Mouse (Mus musculus) thymus, adult 2 months (tissue): ENCODE data around the gene Cntrl. TPM values are rescaled to one million over a fixed set of nuclear protein-coding genes. Genes with fewer than 3 reads are reported as not detected.

Experiments
- DNase-seq: peaks from one replicate; pipeline ENCODE4 v3.0.0; 2021
- H3K27ac ChIP-seq: fragments of 200-500 bp; 2 replicates; pipeline ENCODE4 v1.5.1; 2012; ENCODE audit warnings: low read length, control low read depth; ENCODE audit not compliant: control insufficient read depth, insufficient read depth
- H3K27me3 ChIP-seq: fragments of 200-500 bp; 2 replicates; pipeline ENCODE4 v1.6.1; 2012; ENCODE audit warnings: mild to moderate bottlenecking, low read length, moderate library complexity, mixed read lengths; ENCODE audit not compliant: control insufficient read depth, insufficient read depth
- H3K36me3 ChIP-seq: fragments of 200-500 bp; 2 replicates; pipeline ENCODE4 v1.6.1; 2012; ENCODE audit warnings: mild to moderate bottlenecking, low read length, moderate library complexity; ENCODE audit not compliant: control insufficient read depth, insufficient read depth
- H3K4me1 ChIP-seq: fragments of 200-500 bp; replicated peaks from 2 replicates; pipeline ENCODE4 v1.6.1; 2012; ENCODE audit warnings: low read length; ENCODE audit not compliant: control insufficient read depth, insufficient read depth
- H3K4me3 ChIP-seq: fragments of 200-500 bp; 2 replicates; pipeline ENCODE4 v1.5.1; 2012; ENCODE audit warnings: mild to moderate bottlenecking, low read length, control low read depth, moderate library complexity; ENCODE audit not compliant: control insufficient read depth, insufficient read depth
- CTCF ChIP-seq: fragments of 200-500 bp; IDR thresholded peaks from 2 replicates; pipeline ENCODE4 v1.5.1; 2012; ENCODE audit warnings: mild to moderate bottlenecking, control low read depth, low read length, moderate library complexity, borderline replicate concordance; ENCODE audit not compliant: control insufficient read depth, poor library complexity, insufficient read depth; ENCODE audit errors: extremely low read depth
- POLR2A ChIP-seq: fragments of 200-500 bp; IDR thresholded peaks from 2 replicates; pipeline ENCODE4 v1.6.1; 2012; ENCODE audit warnings: mild to moderate bottlenecking, low read length, control low read depth, moderate library complexity; ENCODE audit not compliant: control insufficient read depth, poor library complexity, insufficient read depth; ENCODE audit errors: extremely low read depth
- WGBS: fragments of 180-500 bp; shearing (Covaris S2); methylation state at CpG from one replicate; pipeline ENCODE4 v1.1.7; 2018; 5-methylcytosine and 5-hydroxymethylcytosine counted together
- polyA plus RNA-seq: library from polyadenylated mRNA; depleted of rRNA; stranded (reverse); fragments of >200 nt; gene quantifications from 2 replicates; pipeline ENCODE4 v1.2.3, GENCODE M21; 2012

Gene Cntrl
- polyA plus RNA-seq, 1 experiment, result 45.2 TPM

DNA sequence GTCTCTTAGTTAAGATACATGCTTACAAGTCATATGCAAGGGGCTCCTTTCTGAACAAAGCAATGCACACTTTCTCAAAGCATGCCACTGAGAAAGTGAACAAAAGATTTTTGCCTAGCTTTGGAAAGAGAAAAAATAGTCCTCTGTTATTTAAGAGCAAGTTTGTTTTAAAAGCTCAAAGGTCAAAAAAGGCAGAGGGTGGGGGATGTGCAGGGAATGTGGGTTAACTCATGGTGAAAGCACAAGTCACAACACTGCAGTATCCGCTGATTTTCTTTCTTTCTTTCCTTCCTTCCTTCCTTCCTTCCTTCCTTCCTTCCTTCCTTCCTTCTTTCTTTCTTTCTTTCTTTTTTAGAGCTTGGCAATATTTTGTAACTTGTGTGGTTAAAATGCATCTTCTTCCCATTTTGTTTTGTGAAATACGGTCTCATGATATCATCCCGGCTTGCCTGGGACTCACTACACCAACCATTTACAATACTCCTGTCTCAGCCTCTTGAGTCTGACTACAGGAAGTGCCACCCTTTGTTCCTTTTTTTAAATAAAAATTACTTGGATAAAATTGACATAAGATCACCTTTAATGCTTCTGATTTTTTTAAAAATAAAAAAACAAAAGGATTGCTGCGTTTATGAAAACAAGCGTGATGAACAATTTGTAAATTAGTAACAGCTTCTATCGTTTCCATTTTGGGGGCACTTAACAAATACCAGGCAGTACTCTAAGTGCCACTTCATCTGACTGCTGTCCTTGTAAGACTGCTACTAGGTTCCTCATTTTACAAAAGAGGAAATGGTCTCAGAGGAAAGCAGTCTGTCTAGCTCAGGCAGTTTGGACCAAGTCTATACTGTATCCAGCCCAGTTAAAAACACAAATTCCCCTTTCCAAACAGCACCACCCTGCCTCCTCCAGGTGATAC lies 86.6 kb downstream of the Cntrl start:
- Histone ChIP-seq H3K36me3 (peaks cover 13% of the 10 kb centered on the region), H3K4me1 (0 out of 2 replicates have a peak, but pooled peaks cover 2% of the 10 kb centered on the region), H3K27ac (no peak overlapping the region), H3K4me3 (no peak overlapping the region), H3K27me3 (no peaks in the 10 kb centered on the region)
- DNase-seq, result no peak
- TF ChIP-seq POLR2A, result no peak
- no peak for TF ChIP-seq CTCF
- 21% methylated on average over 6 of the region's 6 CpGs for WGBS

DNA sequence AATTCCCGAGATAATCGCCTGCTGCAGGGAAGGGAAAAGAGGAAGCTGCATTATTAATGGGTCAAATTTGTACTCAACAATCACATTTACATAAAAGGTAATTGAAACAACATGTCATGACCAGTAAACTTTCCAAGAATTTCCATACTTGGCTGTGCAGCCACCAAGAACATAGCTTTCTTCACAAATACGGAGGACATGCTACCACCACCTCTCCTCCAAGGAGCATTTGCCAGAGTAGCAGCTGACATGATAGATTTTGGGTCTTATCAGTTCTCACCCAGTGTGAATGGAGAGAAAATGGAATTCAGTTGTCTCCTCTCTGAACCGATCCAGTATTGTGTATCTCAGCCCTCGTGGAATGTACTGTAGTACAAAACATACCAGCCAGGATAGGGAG lies 90.2 kb downstream of the Cntrl start:
- no peak for DNase-seq
- TF ChIP-seq CTCF (no peak), POLR2A (no peak)
- WGBS, result 5% methylated on average over 5 of the region's 5 CpGs
- Histone ChIP-seq H3K27me3 (no peaks in the 10 kb centered on the region), H3K27ac (no peak overlapping the region), H3K36me3 (no peaks in the 10 kb centered on the region), H3K4me1 (peaks cover 4% of the 10 kb centered on the region; the same call in 1 of the 2 replicates), H3K4me3 (peak overlapping the region; percentile 90)

DNA sequence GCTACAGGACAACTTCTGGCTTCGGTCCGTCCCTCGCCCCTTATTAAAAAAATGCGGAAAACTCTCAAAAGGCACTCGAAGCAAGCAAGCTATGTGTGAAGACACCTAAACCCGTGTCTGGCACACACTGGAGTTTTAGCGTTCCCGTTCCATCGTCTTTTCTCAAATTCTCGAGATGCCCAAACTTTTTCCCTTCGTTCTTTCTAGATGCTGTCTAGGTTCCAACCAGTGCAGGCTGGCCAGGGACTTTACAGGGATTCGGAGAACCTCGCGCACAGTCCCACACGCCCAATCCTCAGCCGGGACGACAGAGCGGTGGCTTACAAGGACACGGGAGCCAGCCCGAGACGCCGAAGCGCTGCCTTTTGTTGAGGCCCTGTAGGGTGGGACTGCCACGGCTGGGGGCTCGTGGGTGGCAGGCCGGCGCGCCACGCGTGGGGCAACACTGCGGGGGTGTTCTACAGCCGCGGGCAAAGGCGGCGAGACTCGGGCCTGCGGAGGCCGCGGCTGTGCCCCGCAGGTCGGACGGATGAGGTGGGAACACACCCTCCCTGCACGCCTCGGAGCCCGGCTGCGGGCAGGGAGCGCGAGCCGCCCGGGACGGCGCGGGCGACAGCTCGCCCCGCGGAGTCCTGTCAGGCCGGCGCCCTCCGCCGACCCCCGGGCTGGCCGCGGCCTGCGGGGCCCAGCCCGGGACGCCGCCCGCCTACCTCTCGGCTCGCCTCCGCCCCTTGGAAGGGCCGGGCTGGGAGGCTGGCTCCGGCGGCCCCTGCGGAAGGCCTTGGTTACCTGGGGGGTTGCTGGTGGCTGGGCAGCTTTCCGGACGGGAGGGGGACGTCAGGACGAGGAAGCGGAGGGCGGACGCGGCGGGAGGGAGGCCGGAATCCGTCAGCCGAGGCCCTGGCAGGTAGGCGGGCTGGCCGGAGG lies 90.9 kb downstream of the Cntrl start:
- Histone ChIP-seq H3K4me3 (peak overlapping the region; percentile 90), H3K27ac (peak overlapping the region; percentile 56), H3K4me1 (peaks cover 4% of the 10 kb centered on the region; the same call in 1 of the 2 replicates), H3K36me3 (no peaks in the 10 kb centered on the region), H3K27me3 (no peaks in the 10 kb centered on the region)
- peak; percentile 50 for DNase-seq
- TF ChIP-seq CTCF, result no peak
- no peak; the same call in 1 of the 2 replicates for TF ChIP-seq POLR2A
- WGBS, result under 1% methylated on average over 90 of the region's 90 CpGs

GRCm38 (mm10) chr2:35200898-35201668 lies 91.8 kb downstream of the Cntrl start, which contains the start of gene Rab14:
TSS of gene Rab14 (minus strand) at chr2:35201120.
- peak within 1 kb of the TSS; percentile 56 for H3K27ac ChIP-seq
- DNase-seq, result peak; percentile 99
- H3K36me3 ChIP-seq, result no peaks in the 10 kb centered on the region
- H3K27me3 ChIP-seq, result no peaks in the 10 kb centered on the region
- TF ChIP-seq CTCF (no peak), POLR2A (peak; percentile 82)
- peaks cover 4% of the 10 kb centered on the region; the same call in 1 of the 2 replicates for H3K4me1 ChIP-seq
- peak within 1 kb of the TSS; percentile 90 for H3K4me3 ChIP-seq
- WGBS, result under 1% methylated on average over 40 of the region's 47 CpGs

DNA sequence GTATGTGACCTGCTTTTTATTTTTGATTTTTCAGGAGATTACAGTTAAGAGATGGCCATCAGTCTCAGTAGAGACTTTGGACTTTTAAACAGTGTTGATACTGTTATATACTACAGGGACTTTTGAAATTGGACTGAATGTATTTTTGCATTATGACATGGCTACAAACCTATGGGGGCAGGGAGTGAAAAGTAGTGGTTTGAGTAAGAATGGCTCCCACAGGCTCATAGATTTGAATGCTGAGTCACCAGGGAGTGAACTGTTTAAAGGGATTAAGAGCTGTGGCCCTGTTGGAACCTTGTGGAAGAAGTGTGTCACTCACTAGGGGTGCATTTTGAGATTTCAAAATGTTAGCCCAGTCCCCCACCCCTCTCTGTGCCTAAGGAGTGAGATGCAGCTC lies 94.4 kb downstream of the Cntrl start:
- Histone ChIP-seq H3K27ac (no peak overlapping the region), H3K4me1 (peaks cover 4% of the 10 kb centered on the region; the same call in 1 of the 2 replicates), H3K36me3 (no peaks in the 10 kb centered on the region), H3K4me3 (no peak overlapping the region), H3K27me3 (no peaks in the 10 kb centered on the region)
- TF ChIP-seq CTCF (no peak), POLR2A (no peak)
- no peak for DNase-seq
